Mouse (Mus musculus): ENCODE measurements around the gene Hpse.

- TF ChIP-seq GATA1 (IDR thresholded peaks at IDR 0.05; ENCODE audit: low read length) (no peak), TAL1 (IDR thresholded peaks at IDR 0.05; ENCODE audit: low read length) (no peak)
Measured at GRCm38 (mm10) chr5:100697398-100697797, 22.1 kb downstream of the Hpse start.

Measured in erythroblast, embryonic 14.5 days (primary cell).